Mouse (Mus musculus) small intestine, adult 2 months (tissue): ENCODE results near the gene Cdc42ep1. TPM values are rescaled to one million over a fixed set of nuclear protein-coding genes. Genes with fewer than 3 reads are reported as not detected.
A peak's percentile ranks its signal among the peaks of the same experiment; 100 is the strongest.
"Not testable (repeated sequence)": the region's sequence is repeated elsewhere in the genome, so short reads cannot be mapped to it uniquely, and the experiment has no call there.

ENCODE experiments used
- H3K27ac ChIP-seq: fragments of 200-500 bp; 2 replicates; pipeline ENCODE4 v1.5.1; 2012; ENCODE audit warnings: low read depth, low read length, control low read depth, inconsistent platforms; ENCODE audit not compliant: insufficient read depth
- H3K27me3 ChIP-seq: fragments of 200-500 bp; 2 replicates; pipeline ENCODE4 v1.6.1; 2012; ENCODE audit warnings: mild to moderate bottlenecking, moderate library complexity, low read length, inconsistent platforms; ENCODE audit not compliant: control insufficient read depth, insufficient read depth
- H3K36me3 ChIP-seq: fragments of 200-500 bp; 2 replicates; pipeline ENCODE4 v1.6.1; 2012; ENCODE audit warnings: mild to moderate bottlenecking, low read length, control low read depth, inconsistent platforms; ENCODE audit not compliant: control insufficient read depth, insufficient read depth
- H3K4me1 ChIP-seq: fragments of 200-500 bp; 2 replicates; pipeline ENCODE4 v1.6.1; 2012; ENCODE audit warnings: low read length, inconsistent platforms, mixed read lengths; ENCODE audit not compliant: control insufficient read depth, insufficient read depth, insufficient read length
- H3K4me3 ChIP-seq: fragments of 200-500 bp; 2 replicates; pipeline ENCODE4 v1.5.1; 2012; ENCODE audit warnings: low read depth, mild to moderate bottlenecking, control low read depth, inconsistent platforms, low read length, moderate library complexity
- CTCF ChIP-seq: fragments of 200-500 bp; IDR thresholded peaks from 2 replicates; pipeline ENCODE4 v1.5.1; 2012; ENCODE audit warnings: low read depth, mild to moderate bottlenecking, control low read depth, inconsistent platforms, low read length, moderate library complexity, mixed read lengths; ENCODE audit not compliant: insufficient replicate concordance, insufficient read length; ENCODE audit errors: extremely low read depth
- POLR2A ChIP-seq: fragments of 200-500 bp; IDR thresholded peaks from 2 replicates; pipeline ENCODE4 v1.6.1; 2012; ENCODE audit warnings: low read depth, mild to moderate bottlenecking, control low read depth, inconsistent platforms, low read length, moderate library complexity
- WGBS: fragments of 180-500 bp; shearing (Covaris S2); methylation state at CpG from one replicate; pipeline ENCODE4 v1.1.7; 2018; 5-methylcytosine and 5-hydroxymethylcytosine counted together
- polyA plus RNA-seq: library from polyadenylated mRNA; depleted of rRNA; stranded (reverse); fragments of >200 nt; gene quantifications from 2 replicates; pipeline ENCODE4 v1.2.3, GENCODE M21; 2012

Cdc42ep1 gene
- polyA plus RNA-seq, 1 experiment = 18.9 TPM

DNA sequence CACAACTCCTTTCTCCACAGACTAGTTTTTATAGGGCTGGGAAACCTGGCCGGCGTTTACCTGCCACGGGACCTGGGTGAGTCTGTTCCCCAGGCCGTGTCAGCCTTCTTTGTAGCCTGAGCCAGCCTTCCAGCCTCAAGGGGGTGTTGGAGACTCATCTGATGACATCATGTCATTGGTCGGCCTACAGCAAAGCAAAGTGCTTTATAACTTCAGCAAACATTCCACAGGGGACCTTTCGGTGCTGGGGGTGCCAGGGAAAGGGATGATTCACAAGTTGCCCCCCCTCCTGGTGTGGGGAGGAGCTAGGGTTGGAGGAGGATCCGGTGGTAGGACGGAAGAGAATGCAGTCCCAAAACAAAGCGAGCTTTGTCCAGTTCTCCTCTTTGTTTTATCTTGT is 2.4 kb downstream of the Cdc42ep1 start:
- no peak for TF ChIP-seq POLR2A
- no peak for TF ChIP-seq CTCF
- Histone ChIP-seq H3K27me3 (peaks cover 2% of the 10 kb centered on the region; the same call in 1 of the 2 replicates), H3K36me3 (peaks cover 7% of the 10 kb centered on the region; the same call in 1 of the 2 replicates), H3K4me1 (peaks cover 18% of the 10 kb centered on the region), H3K27ac (peak overlapping the region; percentile 81), H3K4me3 (peak overlapping the region; percentile 73)
- WGBS = 10% methylated on average over 9 of the region's 9 CpGs

DNA sequence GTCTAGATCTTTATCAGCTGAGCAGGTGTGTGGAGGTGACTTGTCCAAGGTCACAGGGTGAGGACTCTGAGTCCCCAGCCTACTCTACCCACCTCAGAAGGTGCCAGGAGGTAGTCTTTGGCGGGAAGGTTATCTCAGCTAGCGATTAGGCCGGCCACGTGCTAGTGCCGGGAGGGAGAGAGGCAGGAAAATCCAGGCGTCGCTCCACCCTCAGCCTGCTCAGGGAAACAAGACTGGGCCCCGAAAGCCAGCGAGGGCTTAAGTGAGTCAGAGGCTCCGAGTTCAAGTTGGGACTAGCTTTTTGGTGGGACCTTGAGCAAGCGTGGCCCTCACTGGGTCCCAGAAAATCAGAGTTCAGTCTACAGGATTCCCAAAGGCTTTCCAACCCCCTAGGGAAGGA is 2.9 kb downstream of the Cdc42ep1 start:
- peaks cover 2% of the 10 kb centered on the region; the same call in 1 of the 2 replicates for H3K27me3 ChIP-seq
- WGBS = 12% methylated on average over 11 of the region's 11 CpGs
- peak overlapping the region; percentile 81 for H3K27ac ChIP-seq
- peaks cover 23% of the 10 kb centered on the region for H3K4me1 ChIP-seq
- TF ChIP-seq POLR2A = no peak
- TF ChIP-seq CTCF = no peak
- H3K36me3 ChIP-seq = peaks cover 13% of the 10 kb centered on the region
- H3K4me3 ChIP-seq = peak overlapping the region; percentile 11

GRCm38 (mm10) chr15:78845867-78846266 is 3.4 kb downstream of the Cdc42ep1 start:
- Histone ChIP-seq H3K36me3 (peaks cover 18% of the 10 kb centered on the region), H3K4me3 (peak overlapping the region; percentile 11; the same call in 1 of the 2 replicates), H3K27ac (peak overlapping the region; percentile 81), H3K27me3 (peaks cover 2% of the 10 kb centered on the region; the same call in 1 of the 2 replicates), H3K4me1 (peaks cover 25% of the 10 kb centered on the region)
- 27% methylated on average over 8 of the region's 8 CpGs for WGBS
- no peak for TF ChIP-seq POLR2A
- TF ChIP-seq CTCF = no peak

GRCm38 (mm10) chr15:78846352-78846751 is 3.9 kb downstream of the Cdc42ep1 start:
- peaks cover 29% of the 10 kb centered on the region for H3K4me1 ChIP-seq
- no peak overlapping the region for H3K4me3 ChIP-seq
- H3K36me3 ChIP-seq = peaks cover 22% of the 10 kb centered on the region
- WGBS = 47% methylated on average over 8 of the region's 8 CpGs
- peak overlapping the region; percentile 81; the same call in 1 of the 2 replicates for H3K27ac ChIP-seq
- H3K27me3 ChIP-seq = peaks cover 2% of the 10 kb centered on the region; the same call in 1 of the 2 replicates
- no peak for TF ChIP-seq CTCF
- no peak for TF ChIP-seq POLR2A

DNA sequence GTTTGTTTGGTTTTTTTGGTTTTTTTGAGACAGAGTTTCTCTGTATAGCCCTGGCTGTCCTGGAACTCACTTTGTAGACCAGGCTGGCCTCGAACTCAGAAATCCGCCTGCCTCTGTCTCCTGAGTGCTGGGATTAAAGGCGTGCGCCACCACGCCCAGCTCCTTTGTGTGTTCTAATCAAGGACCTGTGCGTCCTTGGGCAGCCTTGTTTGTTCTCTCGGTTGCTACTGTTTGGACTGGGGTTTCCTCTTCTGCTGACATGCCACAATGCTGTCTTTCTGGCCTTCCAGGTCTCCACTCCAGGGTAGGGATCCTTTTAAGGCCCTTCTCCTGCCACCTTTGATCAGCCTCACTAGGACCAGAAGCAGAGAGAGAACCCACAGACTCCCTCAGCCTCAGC is 4.4 kb downstream of the Cdc42ep1 start:
- Histone ChIP-seq H3K4me1 (peaks cover 31% of the 10 kb centered on the region), H3K36me3 (peaks cover 25% of the 10 kb centered on the region)
- H3K27ac ChIP-seq, H3K4me3 ChIP-seq, H3K27me3 ChIP-seq: not testable (repeated sequence)
- WGBS = 44% methylated on average over 7 of the region's 7 CpGs

DNA sequence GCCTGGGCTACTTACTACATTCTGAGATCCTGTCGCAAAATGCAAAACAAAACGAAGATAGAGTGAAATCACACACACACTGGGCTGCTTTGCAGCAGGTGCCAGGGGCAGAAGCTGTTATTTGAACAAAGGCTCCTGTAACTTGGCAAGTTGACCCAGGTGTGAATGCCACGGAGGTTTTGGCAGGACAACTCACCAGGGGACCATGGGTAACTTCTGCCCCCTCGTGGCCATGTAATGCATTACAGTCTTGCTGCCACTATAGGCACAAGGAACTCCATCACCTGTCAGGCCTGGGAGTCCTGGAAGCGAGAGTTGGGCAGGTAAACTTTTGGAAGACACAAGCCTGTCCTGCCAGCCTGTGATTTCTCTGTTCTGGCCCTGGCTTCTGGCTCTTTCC is 6.0 kb downstream of the Cdc42ep1 start:
- Histone ChIP-seq H3K36me3 (peaks cover 30% of the 10 kb centered on the region), H3K4me3 (no peak overlapping the region), H3K27me3 (no peaks in the 10 kb centered on the region), H3K4me1 (peaks cover 32% of the 10 kb centered on the region), H3K27ac (peak overlapping the region; percentile 13; the same call in 1 of the 2 replicates)
- WGBS = 8% methylated on average over 5 of the region's 5 CpGs
- TF ChIP-seq POLR2A (no peak), CTCF (peak; percentile 84; the same call in 1 of the 2 replicates)

- Histone ChIP-seq H3K27ac (peak overlapping the region; percentile 13; the same call in 1 of the 2 replicates), H3K4me3 (no peak overlapping the region), H3K4me1 (peaks cover 29% of the 10 kb centered on the region), H3K36me3 (peaks cover 30% of the 10 kb centered on the region), H3K27me3 (no peaks in the 10 kb centered on the region)
- no peak for TF ChIP-seq CTCF
- TF ChIP-seq POLR2A = no peak
- WGBS = 54% methylated on average over 12 of the region's 12 CpGs
These were observed 7.1 kb downstream of the Cdc42ep1 start for GRCm38 (mm10) chr15:78849485-78849884.

DNA sequence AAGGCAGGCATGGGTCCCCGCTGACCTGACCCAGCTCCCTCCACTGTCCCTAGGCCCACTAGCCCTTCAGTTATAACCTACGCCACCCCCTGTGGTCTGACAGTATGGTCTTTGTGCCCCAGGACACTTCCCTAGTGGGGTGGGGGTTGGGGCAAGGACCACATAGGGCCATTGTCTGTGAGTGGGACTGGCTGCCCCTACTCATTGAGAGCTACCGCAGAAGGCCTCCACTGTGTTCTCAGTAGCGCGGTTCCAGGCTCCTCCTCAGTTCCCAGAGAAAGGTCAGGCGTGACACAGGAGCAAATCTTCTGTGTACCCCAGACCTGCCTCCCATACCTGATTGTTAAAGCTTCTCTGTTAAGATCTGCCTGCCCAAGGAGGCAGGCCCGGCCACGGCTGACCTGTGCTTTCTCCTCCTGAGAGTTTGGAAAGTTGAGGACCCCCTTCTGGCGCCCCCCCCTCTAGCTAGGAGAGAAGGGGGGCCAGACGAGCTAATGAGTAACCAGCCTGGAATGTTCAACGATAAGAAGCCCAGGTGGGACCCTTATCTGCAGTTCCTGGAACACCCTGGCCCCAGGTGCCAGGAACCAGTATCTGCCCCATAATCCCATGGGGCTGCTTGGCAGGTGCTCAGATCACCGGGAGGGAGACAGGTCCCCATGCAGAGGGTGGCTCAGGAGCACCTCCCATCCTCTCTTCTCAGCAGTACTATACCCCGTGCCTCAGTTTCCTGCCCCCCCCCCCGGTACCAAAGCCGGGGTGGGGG is 7.8 kb downstream of the Cdc42ep1 start:
- Histone ChIP-seq H3K4me1 (peaks cover 26% of the 10 kb centered on the region), H3K27ac (peak overlapping the region; percentile 52), H3K27me3 (no peaks in the 10 kb centered on the region), H3K4me3 (no peak overlapping the region), H3K36me3 (peaks cover 30% of the 10 kb centered on the region)
- WGBS = 18% methylated on average over 15 of the region's 15 CpGs
- no peak for TF ChIP-seq CTCF
- no peak; the same call in 1 of the 2 replicates for TF ChIP-seq POLR2A
